Mouse (Mus musculus) heart, postnatal 4 days (tissue): ENCODE results near the gene Nme1. TPM values are rescaled to one million over a fixed set of nuclear protein-coding genes. Genes with fewer than 3 reads are reported as not detected.
"Not testable (repeated sequence)": the region's sequence is repeated elsewhere in the genome, so short reads cannot be mapped to it uniquely, and the experiment has no call there.

Experiments used
- DNase-seq: peaks from one replicate; pipeline ENCODE4 v3.0.0; 2021
- total RNA-seq, 2 experiments: library from RNA; stranded (reverse); gene quantifications; 2 replicates each; pipeline ENCODE4 v1.2.3; 2021

The Nme1 gene
- total RNA-seq, 2 experiments from 2014 or later: 32.7 to 37.8 TPM

- no peak for DNase-seq
Measured at GRCm38 (mm10) chr11:93963013-93963412, 5.3 kb downstream of the Nme1 start.

- DNase-seq: no peak
Measured at GRCm38 (mm10) chr11:93961482-93961881, 6.8 kb downstream of the Nme1 start.

- DNase-seq: no peak
Measured at GRCm38 (mm10) chr11:93957746-93958145, 10.6 kb downstream of the Nme1 start.

GRCm38 (mm10) chr11:93957031-93957555 is 11.2 kb downstream of the Nme1 start:
- no peak for DNase-seq

GRCm38 (mm10) chr11:93956159-93956558 is 12.2 kb downstream of the Nme1 start, which contains the start of gene Nme2:
Gene Nme2, minus strand, starts transcription at chr11:93956259.
- DNase-seq: no peak

- peak; percentile 96 for DNase-seq
Measured at GRCm38 (mm10) chr11:93955256-93956150, 12.8 kb downstream of the Nme1 start.

- DNase-seq: no peak
Measured at GRCm38 (mm10) chr11:93954738-93955255, 13.5 kb downstream of the Nme1 start.

GRCm38 (mm10) chr11:93952376-93952775 is 15.9 kb downstream of the Nme1 start:
- DNase-seq: no peak

GRCm38 (mm10) chr11:93950045-93950444 is 18.3 kb downstream of the Nme1 start:
- no peak for DNase-seq

GRCm38 (mm10) chr11:93948887-93949567 is 19.3 kb downstream of the Nme1 start:
- DNase-seq: no peak

- DNase-seq: no peak
Measured at GRCm38 (mm10) chr11:93944986-93945385, 23.3 kb downstream of the Nme1 start.

GRCm38 (mm10) chr11:93940906-93941305 is 27.4 kb downstream of the Nme1 start:
- no peak for DNase-seq

GRCm38 (mm10) chr11:93929106-93929505 is 39.2 kb downstream of the Nme1 start:
- no peak for DNase-seq

GRCm38 (mm10) chr11:93915019-93915418 is 53.3 kb downstream of the Nme1 start:
- DNase-seq: not testable (repeated sequence)

GRCm38 (mm10) chr11:93911603-93912002 is 56.7 kb downstream of the Nme1 start:
- DNase-seq: no peak

GRCm38 (mm10) chr11:93908829-93909228 is 59.5 kb downstream of the Nme1 start:
- no peak for DNase-seq

- no peak for DNase-seq
Measured at GRCm38 (mm10) chr11:93907839-93908238, 60.5 kb downstream of the Nme1 start.

Other genes with a start within 250 kb of the Nme1 start
- 10 to 100 TPM; 17.0 to 17.9 TPM for gene Utp18, start 82.8 kb downstream of the Nme1 start, total RNA-seq
- 10 to 100 TPM; 35.8 to 40.0 TPM for gene Mbtd1, start 82.7 kb downstream of the Nme1 start, total RNA-seq
- 1,000 to 10,000 TPM in 1 of 2 experiments, 100 to 1,000 TPM in 1; 991 to 1,141 TPM for gene Nme2, start 12.3 kb downstream of the Nme1 start, total RNA-seq
- gene Gm20390, start 228 bp downstream of the Nme1 start, total RNA-seq: 10 to 100 TPM; 45.3 to 56.6 TPM
- gene Spag9, start 27.6 kb upstream of the Nme1 start, total RNA-seq: 100 to 1,000 TPM; 139 to 146 TPM
- gene Tob1, start 242.9 kb upstream of the Nme1 start, total RNA-seq: 10 to 100 TPM; 62.2 to 69.9 TPM